Mouse (Mus musculus) CH12.LX (cell line): ENCODE results near the gene Entpd2.

Experiments
- CTCF ChIP-seq, 2 experiments: IDR thresholded peaks in 1 of 2; conservative IDR thresholded peaks in 1 of 2; 2 replicates each; pipeline ENCODE4 v1.5.1; 2011 to 2012; ENCODE audit warnings: low read depth in 2 of 2, low read length in 2 of 2, improper control_type of control experiment in 1 of 2, inconsistent platforms in 1 of 2, mild to moderate bottlenecking in 1 of 2, moderate library complexity in 1 of 2
- ETS1 ChIP-seq: conservative IDR thresholded peaks from 2 replicates; pipeline ENCODE4 v1.6.1; 2012; ENCODE audit warnings: low read depth, mild to moderate bottlenecking, inconsistent platforms, low read length, improper control_type of control experiment, moderate library complexity
- JUN ChIP-seq: IDR thresholded peaks from 2 replicates; pipeline ENCODE4 v1.6.1; 2011; ENCODE audit warnings: low read depth, mild to moderate bottlenecking, low read length, improper control_type of control experiment, moderate library complexity; ENCODE audit not compliant: insufficient read depth
- POLR2A ChIP-seq: IDR thresholded peaks from 2 replicates; pipeline ENCODE4 v1.6.1; 2011; ENCODE audit warnings: low read depth, mild to moderate bottlenecking, improper control_type of control experiment, low read length
- RAD21 ChIP-seq: IDR thresholded peaks from 2 replicates; pipeline ENCODE4 v1.6.1; 2011; ENCODE audit warnings: low read depth, mild to moderate bottlenecking, low read length, improper control_type of control experiment, moderate library complexity
- TCF12 ChIP-seq: IDR thresholded peaks from 2 replicates; pipeline ENCODE4 v1.6.1; 2014; ENCODE audit warnings: low read depth, mild to moderate bottlenecking, inconsistent platforms, low read length, improper control_type of control experiment
- USF1 ChIP-seq: IDR thresholded peaks from 2 replicates; pipeline ENCODE4 v1.6.1; 2014; ENCODE audit warnings: low read depth, mild to moderate bottlenecking, inconsistent platforms, low read length, improper control_type of control experiment
- ZKSCAN1 ChIP-seq: IDR thresholded peaks from 2 replicates; pipeline ENCODE4 v1.6.1; 2012; ENCODE audit warnings: low read depth, inconsistent platforms, low read length, improper control_type of control experiment, borderline replicate concordance

GRCm38 (mm10) chr2:25349499-25349898 lies 46.2 kb upstream of the Entpd2 start:
- TF ChIP-seq ZKSCAN1 (no peak), ETS1 (no peak), POLR2A (no peak), RAD21 (no peak), USF1 (no peak), TCF12 (no peak), CTCF (conservative IDR thresholded peaks at IDR 0.05 in 1 of 2, IDR thresholded peaks at IDR 0.05 in 1 of 2; ENCODE audit: low read depth in 2 of 2, low read length in 2 of 2) (no peak), JUN (no peak)
